Mouse (Mus musculus) embryonic fibroblast, embryonic 13.5 days (primary cell): Measurements from ENCODE around the gene Ppid.

Experiments
- CTCF ChIP-seq: IDR thresholded peaks from 2 replicates; pipeline ENCODE4 v1.5.1; 2011; ENCODE audit warnings: mild to moderate bottlenecking, control low read depth, low read length, moderate library complexity, borderline replicate concordance; ENCODE audit not compliant: insufficient read depth
- POLR2A ChIP-seq: IDR thresholded peaks from 2 replicates; pipeline ENCODE4 v1.6.1; 2011; ENCODE audit warnings: low read depth, mild to moderate bottlenecking, control low read depth, low read length, moderate library complexity

GRCm38 (mm10) chr3:79569351-79569681 is 21.8 kb upstream of the Ppid start:
- TF ChIP-seq POLR2A: no peak
- TF ChIP-seq CTCF: no peak
